Mouse (Mus musculus): ENCODE results near the gene Btk. TPM values are rescaled to one million over a fixed set of nuclear protein-coding genes. Genes with fewer than 3 reads are reported as not detected.

Btk gene
- 29.9 and 30.8 TPM in 2 replicates for polyA plus RNA-seq (2016; fragmentation: Nextera tagmentation; extraction: Ambion mirVana)

GRCm38 (mm10) chrX:134582888-134583669 lies at the start of gene Btk:
TSS of gene Btk (minus strand) at chrX:134583570.
- Histone ChIP-seq H3K4me3 (peak within 1 kb of the TSS; percentile 50), H3K9me3 (replicated peaks) (no peaks in the 10 kb centered on the region), H3K27me3 (replicated peaks) (no peaks in the 10 kb centered on the region), H3K27ac (peak within 1 kb of the TSS; percentile 80), H3K36me3 (peaks cover 11% of the 10 kb centered on the region), H3K9ac (peak within 1 kb of the TSS; percentile 65), H3K4me2 (peak within 1 kb of the TSS; percentile 66), H3K4me1 (peaks cover 45% of the 10 kb centered on the region)
- WGBS (ENCODE audit: insufficient replicate concordance) = 30% methylated on average over 11 of the region's 11 CpGs
- ATAC-seq = peak; percentile 11; the same call in 1 of the 2 replicates

- no peaks in the 10 kb centered on the region for H3K4me1 ChIP-seq
- WGBS (ENCODE audit: insufficient replicate concordance) = 61% methylated on average over 5 of the region's 5 CpGs
- ATAC-seq = no peak
Observed at GRCm38 (mm10) chrX:134632710-134633109, 49.3 kb upstream of the Btk start.

GRCm38 (mm10) chrX:134628200-134628599 lies 44.8 kb upstream of the Btk start:
- Histone ChIP-seq H3K36me3 (no peaks in the 10 kb centered on the region), H3K27ac (no peak overlapping the region), H3K27me3 (replicated peaks) (0 out of 2 replicates have a peak, but pooled peaks cover 4% of the 10 kb centered on the region), H3K4me1 (no peaks in the 10 kb centered on the region), H3K4me2 (no peak overlapping the region), H3K9ac (no peak overlapping the region), H3K9me3 (replicated peaks) (no peaks in the 10 kb centered on the region), H3K4me3 (no peak overlapping the region)
- WGBS (ENCODE audit: insufficient replicate concordance) = 48% methylated on average over 2 of the region's 2 CpGs
- no peak for ATAC-seq

More at GRCm38 (mm10) chrX:134632710-134633109, 49.3 kb upstream of the Btk start:
- Histone ChIP-seq H3K9ac (no peak overlapping the region), H3K9me3 (replicated peaks) (no peaks in the 10 kb centered on the region), H3K27me3 (replicated peaks) (no peaks in the 10 kb centered on the region), H3K4me2 (no peak overlapping the region), H3K27ac (no peak overlapping the region), H3K36me3 (no peaks in the 10 kb centered on the region), H3K4me3 (no peak overlapping the region)

GRCm38 (mm10) chrX:134623350-134623749 lies 40.0 kb upstream of the Btk start:
- H3K4me2 ChIP-seq = no peak overlapping the region
- no peaks in the 10 kb centered on the region for H3K4me1 ChIP-seq
- 0 out of 2 replicates have a peak, but pooled peaks cover 4% of the 10 kb centered on the region for H3K27me3 ChIP-seq (replicated peaks)
- H3K36me3 ChIP-seq = no peaks in the 10 kb centered on the region
- WGBS (ENCODE audit: insufficient replicate concordance) = 65% methylated on average over 4 of the region's 4 CpGs
- no peak overlapping the region for H3K9ac ChIP-seq
- H3K27ac ChIP-seq = no peak overlapping the region
- H3K9me3 ChIP-seq (replicated peaks) = no peaks in the 10 kb centered on the region
- no peak overlapping the region for H3K4me3 ChIP-seq
- no peak for ATAC-seq

- Histone ChIP-seq H3K4me2 (no peak overlapping the region), H3K9ac (no peak overlapping the region), H3K4me3 (no peak overlapping the region), H3K4me1 (no peaks in the 10 kb centered on the region), H3K36me3 (no peaks in the 10 kb centered on the region), H3K27ac (no peak overlapping the region), H3K27me3 (replicated peaks) (0 out of 2 replicates have a peak, but pooled peaks cover 4% of the 10 kb centered on the region), H3K9me3 (replicated peaks) (no peaks in the 10 kb centered on the region)
- 64% methylated on average over 3 of the region's 3 CpGs for WGBS (ENCODE audit: insufficient replicate concordance)
- no peak for ATAC-seq
Observed at GRCm38 (mm10) chrX:134621685-134622084, 38.3 kb upstream of the Btk start.

GRCm38 (mm10) chrX:134620254-134620865 lies 37.0 kb upstream of the Btk start:
- no peaks in the 10 kb centered on the region for H3K27me3 ChIP-seq (replicated peaks)

GRCm38 (mm10) chrX:134619695-134620094 lies 36.3 kb upstream of the Btk start:
- Histone ChIP-seq H3K4me1 (no peaks in the 10 kb centered on the region), H3K9me3 (replicated peaks) (no peaks in the 10 kb centered on the region), H3K9ac (no peak overlapping the region), H3K4me2 (no peak overlapping the region), H3K4me3 (no peak overlapping the region), H3K27ac (no peak overlapping the region), H3K36me3 (no peaks in the 10 kb centered on the region), H3K27me3 (replicated peaks) (no peaks in the 10 kb centered on the region)
- no peak for ATAC-seq
- WGBS (ENCODE audit: insufficient replicate concordance) = 70% methylated on average over 9 of the region's 9 CpGs

More at GRCm38 (mm10) chrX:134620254-134620865, 37.0 kb upstream of the Btk start:
- Histone ChIP-seq H3K4me1 (no peaks in the 10 kb centered on the region), H3K4me3 (no peak overlapping the region), H3K9ac (no peak overlapping the region), H3K9me3 (replicated peaks) (no peaks in the 10 kb centered on the region), H3K4me2 (no peak overlapping the region), H3K27ac (no peak overlapping the region), H3K36me3 (no peaks in the 10 kb centered on the region)
- WGBS (ENCODE audit: insufficient replicate concordance) = 64% methylated on average over 8 of the region's 8 CpGs
- ATAC-seq = no peak

- Histone ChIP-seq H3K4me2 (no peak overlapping the region), H3K27me3 (replicated peaks) (no peaks in the 10 kb centered on the region), H3K9ac (no peak overlapping the region), H3K4me1 (peaks cover 23% of the 10 kb centered on the region), H3K4me3 (no peak overlapping the region), H3K27ac (no peak overlapping the region), H3K36me3 (no peaks in the 10 kb centered on the region), H3K9me3 (replicated peaks) (no peaks in the 10 kb centered on the region)
- WGBS (ENCODE audit: insufficient replicate concordance) = 51% methylated on average over 2 of the region's 2 CpGs
- ATAC-seq = no peak
Observed at GRCm38 (mm10) chrX:134614306-134614705, 30.9 kb upstream of the Btk start.

- Histone ChIP-seq H3K27me3 (replicated peaks) (no peaks in the 10 kb centered on the region), H3K4me3 (peak overlapping the region; percentile 55), H3K9ac (peak overlapping the region; percentile 50), H3K36me3 (peaks cover 4% of the 10 kb centered on the region; the same call in 1 of the 2 replicates), H3K9me3 (replicated peaks) (no peaks in the 10 kb centered on the region), H3K27ac (peak overlapping the region; percentile 66), H3K4me1 (peaks cover 23% of the 10 kb centered on the region), H3K4me2 (peak overlapping the region; percentile 71)
- WGBS (ENCODE audit: insufficient replicate concordance) = 8% methylated on average over 13 of the region's 15 CpGs
- ATAC-seq = peak; percentile 62
Observed at GRCm38 (mm10) chrX:134612285-134612959, 29.1 kb upstream of the Btk start.

GRCm38 (mm10) chrX:134610984-134611383 lies 27.6 kb upstream of the Btk start:
- whole genome bisulfite sequencing (ENCODE audit: insufficient replicate concordance) = 44% methylated on average over 4 of the region's 4 CpGs
- H3K27me3 ChIP-seq (replicated peaks) = no peaks in the 10 kb centered on the region
- peaks cover 23% of the 10 kb centered on the region for H3K4me1 ChIP-seq
- no peak overlapping the region for H3K4me3 ChIP-seq
- no peak overlapping the region for H3K9ac ChIP-seq
- H3K36me3 ChIP-seq = peaks cover 8% of the 10 kb centered on the region; the same call in 1 of the 2 replicates
- ATAC-seq = peak; percentile 75
- 0 out of 2 replicates have a peak overlapping the region, but pooled peaks have one; percentile 16 for H3K4me2 ChIP-seq
- no peaks in the 10 kb centered on the region for H3K9me3 ChIP-seq (replicated peaks)
- no peak overlapping the region for H3K27ac ChIP-seq

- H3K9me3 ChIP-seq (replicated peaks) = no peaks in the 10 kb centered on the region
- 24% methylated on average over 4 of the region's 4 CpGs for WGBS (ENCODE audit: insufficient replicate concordance)
Observed at GRCm38 (mm10) chrX:134609472-134609871, 26.1 kb upstream of the Btk start.

More at GRCm38 (mm10) chrX:134609472-134609871, 26.1 kb upstream of the Btk start:
- H3K9ac ChIP-seq = no peak overlapping the region
- H3K36me3 ChIP-seq = peaks cover 11% of the 10 kb centered on the region; the same call in 1 of the 2 replicates
- no peak for ATAC-seq
- no peak overlapping the region for H3K4me3 ChIP-seq
- no peak overlapping the region for H3K27ac ChIP-seq
- no peaks in the 10 kb centered on the region for H3K27me3 ChIP-seq (replicated peaks)
- no peak overlapping the region for H3K4me2 ChIP-seq
- peaks cover 23% of the 10 kb centered on the region for H3K4me1 ChIP-seq

Data from liver, embryonic 12.5 days (tissue).